Mouse (Mus musculus) testis, postnatal 14 days (tissue): ENCODE data around the gene Olfr1298.

ENCODE experiments used
- DNase-seq: peaks from one replicate; pipeline ENCODE4 v3.0.0; 2021; ENCODE audit warnings: low spot score

Olfr1298 gene

GRCm38 (mm10) chr2:111649101-111649500, at the start of gene Olfr1298:
Olfr1298 (minus strand) TSS chr2:111649201.
- DNase-seq = no peak

GRCm38 (mm10) chr2:111661119-111661518, 12.1 kb upstream of the Olfr1298 start, which contains the start of gene Olfr1299:
Olfr1299 (plus strand) TSS chr2:111661419.
- no peak for DNase-seq

GRCm38 (mm10) chr2:111626397-111626796, 22.6 kb downstream of the Olfr1298 start, which contains the start of gene Olfr1297:
Olfr1297 (minus strand) TSS chr2:111626497.
- DNase-seq = no peak
